Comparison of ENCODE assay signal across 24 mouse cellular contexts in the genomic region with DNA sequence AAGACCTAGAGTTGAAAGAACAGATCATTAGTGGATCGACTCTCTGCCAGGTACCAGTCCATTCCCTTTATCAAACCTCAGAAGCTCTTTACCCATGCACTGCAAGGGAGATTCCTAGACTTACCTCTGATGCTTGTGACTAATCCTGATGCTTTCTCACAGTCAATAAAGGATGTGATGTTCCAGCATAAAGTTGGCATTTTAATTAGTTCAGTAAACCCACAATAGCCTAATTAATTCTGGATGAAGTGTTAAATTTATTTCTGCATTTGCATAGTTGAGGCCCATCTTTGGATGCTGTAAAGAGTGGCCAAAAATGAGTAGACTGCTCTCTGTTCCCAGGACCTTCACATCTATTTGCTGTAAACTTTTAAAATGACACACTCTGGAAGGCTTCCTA.
DNase-seq lines count a peak whose midpoint lies in the region; ATAC-seq and TF ChIP-seq lines count a peak whose summit lies in the region.
"Had no signal": no experiment of that assay in that cellular context is flagged by ENCODE, and none has a peak within 500 bp of the region (broad histone marks: within the 10 kb centered on the region; RNA-seq: fewer than 3 reads in every experiment).

No protein-coding gene starts in this region.

- no peaks in the 10 kb centered on the region for H3K27me3 ChIP-seq in forebrain, embryonic 12.5 days
- H3K27me3 ChIP-seq in forebrain, postnatal 0 days (ENCODE audit: insufficient read depth, low read length) = no peaks in the 10 kb centered on the region
- no peaks in the 10 kb centered on the region for H3K27me3 ChIP-seq in forebrain, embryonic 13.5 days
- H3K27me3 ChIP-seq in forebrain, embryonic 16.5 days (replicated peaks; ENCODE audit: control insufficient read depth, insufficient read depth, low read length) = no peaks in the 10 kb centered on the region
- no peaks in the 10 kb centered on the region for H3K27me3 ChIP-seq in lung, postnatal 0 days (replicated peaks; ENCODE audit: insufficient read depth, low read length)
- H3K27me3 ChIP-seq in kidney, adult 2 months (replicated peaks; ENCODE audit: control insufficient read depth, insufficient read depth, low read length) = no peaks in the 10 kb centered on the region
- H3K27me3 ChIP-seq: CH12.LX; heart, embryonic 12.5 days; heart, embryonic 15.5 days; hindbrain, embryonic 12.5 days; hindbrain, embryonic 15.5 days had no signal

- H3K4me3 ChIP-seq in forebrain, embryonic 12.5 days (replicated peaks) = no peak overlapping the region
- H3K4me3 ChIP-seq in forebrain, postnatal 0 days (ENCODE audit: low read depth, low read length) = no peak overlapping the region
- no peak overlapping the region for H3K4me3 ChIP-seq in forebrain, embryonic 13.5 days
- H3K4me3 ChIP-seq in forebrain, embryonic 16.5 days (replicated peaks; ENCODE audit: low read length) = no peak overlapping the region
- H3K4me3 ChIP-seq in lung, postnatal 0 days (ENCODE audit: low read depth, low read length) = no peak overlapping the region
- no peak overlapping the region for H3K4me3 ChIP-seq in kidney, adult 2 months (ENCODE audit: insufficient read depth, low read depth, low read length)
- H3K4me3 ChIP-seq: heart, embryonic 12.5 days; heart, embryonic 15.5 days; hindbrain, embryonic 12.5 days; hindbrain, embryonic 15.5 days had no signal

- no peak overlapping the region for H3K4me2 ChIP-seq in forebrain, embryonic 12.5 days
- no peak overlapping the region for H3K4me2 ChIP-seq in forebrain, postnatal 0 days (ENCODE audit: low read depth)
- no peak overlapping the region for H3K4me2 ChIP-seq in forebrain, embryonic 13.5 days
- H3K4me2 ChIP-seq in forebrain, embryonic 16.5 days (ENCODE audit: low read length) = no peak overlapping the region
- no peak overlapping the region for H3K4me2 ChIP-seq in lung, postnatal 0 days (replicated peaks; ENCODE audit: low read depth, low read length)
- H3K4me2 ChIP-seq: heart, embryonic 12.5 days; heart, embryonic 15.5 days; hindbrain, embryonic 12.5 days; hindbrain, embryonic 15.5 days had no signal

- no peak overlapping the region for H3K9ac ChIP-seq in forebrain, embryonic 12.5 days
- no peak overlapping the region for H3K9ac ChIP-seq in forebrain, postnatal 0 days
- no peak overlapping the region for H3K9ac ChIP-seq in forebrain, embryonic 13.5 days
- H3K9ac ChIP-seq in forebrain, embryonic 16.5 days (replicated peaks; ENCODE audit: low read depth, low read length) = no peak overlapping the region
- no peak overlapping the region for H3K9ac ChIP-seq in lung, postnatal 0 days (replicated peaks; ENCODE audit: low read depth)
- H3K9ac ChIP-seq: heart, embryonic 12.5 days; heart, embryonic 15.5 days; hindbrain, embryonic 12.5 days; hindbrain, embryonic 15.5 days had no signal

- 50% methylated on average over 1 of the region's 1 CpGs for WGBS in forebrain, embryonic 12.5 days
- 24% methylated on average over 1 of the region's 1 CpGs for WGBS in forebrain, postnatal 0 days
- 32% methylated on average over 1 of the region's 1 CpGs for WGBS in forebrain, embryonic 13.5 days
- 14% methylated on average over 1 of the region's 1 CpGs for WGBS in forebrain, embryonic 16.5 days
- 60% methylated on average over 1 of the region's 1 CpGs for WGBS in lung, postnatal 0 days
- 58% methylated on average over 1 of the region's 1 CpGs for WGBS in kidney, adult 2 months

- no peaks in the 10 kb centered on the region for H3K9me3 ChIP-seq in forebrain, embryonic 12.5 days
- no peaks in the 10 kb centered on the region for H3K9me3 ChIP-seq in forebrain, postnatal 0 days (ENCODE audit: low read length)
- no peaks in the 10 kb centered on the region for H3K9me3 ChIP-seq in forebrain, embryonic 13.5 days (replicated peaks)
- no peaks in the 10 kb centered on the region for H3K9me3 ChIP-seq in forebrain, embryonic 16.5 days (ENCODE audit: control insufficient read depth, low read length)
- no peaks in the 10 kb centered on the region for H3K9me3 ChIP-seq in lung, postnatal 0 days (ENCODE audit: low read length)
- H3K9me3 ChIP-seq: G1E; heart, embryonic 12.5 days; heart, embryonic 15.5 days; hindbrain, embryonic 12.5 days; hindbrain, embryonic 15.5 days had no signal

- no peaks in the 10 kb centered on the region for H3K4me1 ChIP-seq in forebrain, embryonic 12.5 days
- no peaks in the 10 kb centered on the region for H3K4me1 ChIP-seq in forebrain, postnatal 0 days (ENCODE audit: insufficient read depth)
- H3K4me1 ChIP-seq in forebrain, embryonic 13.5 days = peaks cover 6% of the 10 kb centered on the region; the same call in 1 of the 2 replicates
- 0 out of 2 replicates have a peak, but pooled peaks cover 2% of the 10 kb centered on the region for H3K4me1 ChIP-seq in forebrain, embryonic 16.5 days (replicated peaks; ENCODE audit: control insufficient read depth, insufficient read depth, low read length)
- no peaks in the 10 kb centered on the region for H3K4me1 ChIP-seq in lung, postnatal 0 days (ENCODE audit: insufficient read depth, low read depth, low read length)
- H3K4me1 ChIP-seq in kidney, adult 2 months (ENCODE audit: control insufficient read depth, insufficient read depth, low read length) = no peaks in the 10 kb centered on the region
- H3K4me1 ChIP-seq: heart, embryonic 12.5 days; heart, embryonic 15.5 days; hindbrain, embryonic 12.5 days; hindbrain, embryonic 15.5 days had no signal

- no peaks in the 10 kb centered on the region for H3K36me3 ChIP-seq in forebrain, embryonic 12.5 days (replicated peaks)
- no peaks in the 10 kb centered on the region for H3K36me3 ChIP-seq in forebrain, postnatal 0 days (ENCODE audit: insufficient read depth)
- no peaks in the 10 kb centered on the region for H3K36me3 ChIP-seq in forebrain, embryonic 13.5 days (ENCODE audit: poor library complexity, severe bottlenecking)
- H3K36me3 ChIP-seq in forebrain, embryonic 16.5 days (ENCODE audit: control insufficient read depth, insufficient read depth) = no peaks in the 10 kb centered on the region
- H3K36me3 ChIP-seq in lung, postnatal 0 days (ENCODE audit: insufficient read depth, low read length) = no peaks in the 10 kb centered on the region
- H3K36me3 ChIP-seq in kidney, adult 2 months (ENCODE audit: control insufficient read depth, insufficient read depth, low read length) = no peaks in the 10 kb centered on the region
- H3K36me3 ChIP-seq: G1E; heart, embryonic 12.5 days; heart, embryonic 15.5 days; hindbrain, embryonic 12.5 days; hindbrain, embryonic 15.5 days had no signal

- H3K27ac ChIP-seq in forebrain, embryonic 12.5 days = peak overlapping the region; percentile 69
- no peak overlapping the region for H3K27ac ChIP-seq in forebrain, postnatal 0 days (ENCODE audit: low read depth, low read length)
- peak overlapping the region; percentile 35 for H3K27ac ChIP-seq in forebrain, embryonic 13.5 days
- no peak overlapping the region for H3K27ac ChIP-seq in forebrain, embryonic 16.5 days (ENCODE audit: low read length)
- H3K27ac ChIP-seq in lung, postnatal 0 days (ENCODE audit: low read length) = no peak overlapping the region
- H3K27ac ChIP-seq in kidney, adult 2 months (ENCODE audit: insufficient read depth, low read depth, low read length) = no peak overlapping the region
- H3K27ac ChIP-seq: heart, embryonic 15.5 days; hindbrain, embryonic 12.5 days; hindbrain, embryonic 15.5 days had no signal

- TF ChIP-seq POLR2A in kidney, adult 2 months (IDR thresholded peaks at IDR 0.05; ENCODE audit: low read depth, low read length) = no peak

- peak; percentile 75; the same call in 1 of the 2 replicates for ATAC-seq in forebrain, embryonic 12.5 days (ENCODE audit: low FRiP score)
- ATAC-seq in forebrain, postnatal 0 days = no peak
- ATAC-seq in forebrain, embryonic 13.5 days = peak; percentile 74
- peak; percentile 45; the same call in 1 of the 2 replicates for ATAC-seq in forebrain, embryonic 16.5 days
- no peak for ATAC-seq in lung, postnatal 0 days

- no peak for DNase-seq in forebrain, postnatal 0 days
- DNase-seq in Muller cell, postnatal 12 days (ENCODE audit: inconsistent ontology term) = peak; percentile 46
- no peak for DNase-seq in lung, postnatal 0 days (ENCODE audit: low spot score)
- no peak for DNase-seq in kidney, adult 2 months
- DNase-seq: adrenal gland, adult 2 months; adrenal gland, postnatal 25 days; B cell, adult 2 months; cerebellum, adult 18-20 months; cerebellum, adult 9-10 months; cerebellum, postnatal 14 days; gastrocnemius, postnatal 25 days; heart, adult 18-20 months; heart, postnatal 10 days; heart, postnatal 36 days; kidney, adult 11 months had no signal

- TF ChIP-seq CTCF in forebrain, postnatal 0 days (IDR thresholded peaks at IDR 0.05; ENCODE audit: low read depth) = no peak
- TF ChIP-seq CTCF in lung, postnatal 0 days (IDR thresholded peaks at IDR 0.05) = no peak
- TF ChIP-seq CTCF in kidney, adult 2 months (conservative IDR thresholded peaks at IDR 0.05; ENCODE audit: insufficient read depth, insufficient read length, low read depth, low read length) = no peak

- TF ChIP-seq EP300 in lung, postnatal 0 days (IDR thresholded peaks at IDR 0.05) = no peak

Comparison
In these comparisons a context has a peak if more than half of its experiments do, and no peak if none do; other contexts are left out.
1. ATAC-seq: peak in forebrain, embryonic 12.5 days (single experiment), forebrain, embryonic 13.5 days (single experiment) and forebrain, embryonic 16.5 days (single experiment); none in forebrain, postnatal 0 days (single experiment) and lung, postnatal 0 days (single experiment).
2. H3K27ac ChIP-seq: peak in forebrain, embryonic 12.5 days (single experiment) and forebrain, embryonic 13.5 days (single experiment); none in forebrain, postnatal 0 days (single experiment), forebrain, embryonic 16.5 days (single experiment), lung, postnatal 0 days (single experiment) and kidney, adult 2 months (single experiment).